Mouse (Mus musculus) spleen, postnatal 14 days (tissue): ENCODE results near the gene Rras.

Source experiments
- DNase-seq, 2 experiments: peaks; one replicate each; pipeline ENCODE4 v3.0.0; 2021 to 2022; ENCODE audit warnings: low spot score in 2 of 2

The Rras gene

DNA sequence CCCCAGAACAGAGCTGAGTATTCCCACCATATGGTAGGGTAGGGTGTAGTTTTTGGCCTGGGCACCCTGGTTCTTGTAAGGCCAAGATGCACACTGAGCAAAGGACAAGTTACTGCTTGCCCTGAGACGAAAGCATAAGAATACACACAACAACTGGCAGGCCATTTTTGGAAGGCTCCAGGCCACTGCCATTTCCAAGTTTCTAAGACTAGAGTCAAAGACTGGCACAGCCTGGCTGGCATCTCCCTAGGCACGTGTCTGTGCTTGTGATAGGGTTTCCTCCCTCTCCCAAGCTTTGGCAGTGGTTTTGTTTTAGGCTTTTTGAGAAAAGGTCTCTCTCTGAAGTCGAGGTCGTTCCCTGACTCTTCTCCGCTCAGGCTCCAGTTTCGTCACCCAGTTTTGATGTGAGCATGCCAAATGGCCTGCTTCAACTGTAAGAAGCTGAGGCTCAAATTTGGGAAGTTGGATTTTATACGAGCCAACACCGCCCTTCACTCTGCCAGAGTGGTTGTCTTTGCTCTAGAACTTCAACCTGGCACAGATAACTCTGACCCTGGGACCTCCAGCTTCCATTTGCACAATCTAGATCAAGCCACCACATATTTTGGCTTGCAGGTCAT is 8.0 kb downstream of the Rras start:
- no peak for DNase-seq

DNA sequence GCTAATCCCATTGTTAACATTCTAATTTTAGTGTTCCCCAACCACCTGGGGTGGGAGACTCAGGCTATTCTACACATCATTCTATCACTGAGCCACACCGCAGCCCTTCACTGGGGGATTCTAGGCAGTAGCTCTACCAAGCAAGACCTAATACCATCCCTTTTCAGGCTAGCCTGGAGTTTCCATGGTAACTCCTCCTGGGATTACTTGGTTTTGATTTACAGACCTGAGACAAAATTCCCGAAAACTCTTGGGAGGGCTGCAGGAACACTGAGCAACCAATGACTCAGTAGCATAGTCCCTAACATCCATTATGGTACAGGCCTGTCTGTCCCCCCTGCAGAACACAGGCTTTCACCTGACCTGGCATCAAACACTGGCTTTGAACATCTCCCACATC is 8.5 kb downstream of the Rras start:
- DNase-seq, result no peak

DNA sequence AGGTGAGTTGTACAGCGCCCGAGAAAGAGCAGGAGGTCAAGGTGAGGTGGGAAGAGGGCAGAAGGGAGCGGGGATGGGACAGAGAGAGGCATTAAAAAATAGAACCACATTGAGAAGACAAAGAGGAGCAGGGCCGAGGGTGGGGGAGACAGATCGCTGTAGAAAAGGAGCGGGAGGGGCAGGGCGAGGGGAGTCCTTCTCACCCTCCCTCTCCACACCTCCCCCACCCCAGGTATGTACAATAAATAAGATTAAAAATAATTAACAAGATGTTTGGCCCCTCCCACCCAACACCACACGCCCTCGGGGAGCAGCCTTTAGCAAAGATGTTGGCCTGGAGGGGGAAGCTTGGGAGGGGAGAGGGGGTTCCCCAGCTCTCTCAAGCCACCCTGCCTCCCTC is 10.0 kb downstream of the Rras start:
- no peak for DNase-seq

DNA sequence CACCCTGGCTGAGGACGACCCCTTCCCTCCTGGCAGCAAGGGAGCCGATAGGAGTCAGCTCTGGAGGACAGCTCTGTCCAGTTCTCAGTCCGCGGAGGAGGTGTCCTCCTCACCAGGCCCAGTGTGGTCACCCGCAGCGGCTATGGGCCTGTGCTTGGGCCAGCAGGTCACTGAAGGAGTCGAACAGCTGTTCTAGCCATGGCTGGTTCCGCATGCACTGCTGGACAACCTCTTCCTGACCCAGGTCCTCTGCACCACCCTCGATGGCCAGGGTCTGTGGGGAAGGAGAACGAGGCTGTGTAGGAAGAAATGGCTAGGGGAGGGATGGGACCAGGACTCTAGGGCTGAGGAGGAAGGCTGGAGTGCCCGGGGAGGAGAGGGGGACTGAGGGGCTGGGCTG is 10.6 kb downstream of the Rras start:
- no peak for DNase-seq

DNA sequence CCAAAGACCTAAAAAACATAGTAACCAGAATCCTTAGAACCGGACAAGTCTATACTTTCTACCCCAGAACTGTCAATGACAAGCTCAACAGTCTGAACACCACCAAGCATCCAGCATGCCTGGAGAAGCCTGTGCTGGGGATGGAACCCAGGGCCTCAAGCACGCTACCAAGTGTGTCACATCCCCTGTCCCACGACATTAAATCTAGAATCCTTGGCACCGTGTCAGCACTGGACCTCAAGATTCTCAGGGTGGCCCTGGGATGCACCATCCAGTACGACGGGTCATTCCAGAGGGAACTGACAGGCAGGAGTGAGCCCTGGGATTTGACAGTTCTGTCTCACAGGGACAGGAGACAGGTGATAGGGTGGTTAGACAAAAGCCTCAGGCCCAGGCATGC is 12.2 kb downstream of the Rras start:
- DNase-seq, result no peak

DNA sequence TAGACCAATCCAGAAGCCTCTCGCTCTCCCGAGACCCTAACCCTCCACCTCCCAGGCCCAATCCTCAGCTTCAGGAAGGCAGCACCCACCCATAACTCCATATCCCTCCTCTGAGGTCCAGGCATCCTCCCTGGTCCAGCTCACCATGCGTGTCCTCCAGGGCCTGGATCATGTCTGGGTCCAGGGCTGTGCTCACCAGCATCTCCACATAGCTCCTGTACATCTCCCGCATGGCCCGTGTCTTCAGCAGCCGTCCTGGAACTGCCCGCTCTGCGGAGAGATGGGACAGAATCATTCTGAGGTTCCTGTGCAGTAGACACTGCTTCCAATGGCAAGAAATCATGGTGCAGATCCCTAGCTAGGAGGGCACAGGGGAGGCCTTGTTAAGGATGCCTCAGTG is 13.1 kb downstream of the Rras start:
- DNase-seq, result no peak

DNA sequence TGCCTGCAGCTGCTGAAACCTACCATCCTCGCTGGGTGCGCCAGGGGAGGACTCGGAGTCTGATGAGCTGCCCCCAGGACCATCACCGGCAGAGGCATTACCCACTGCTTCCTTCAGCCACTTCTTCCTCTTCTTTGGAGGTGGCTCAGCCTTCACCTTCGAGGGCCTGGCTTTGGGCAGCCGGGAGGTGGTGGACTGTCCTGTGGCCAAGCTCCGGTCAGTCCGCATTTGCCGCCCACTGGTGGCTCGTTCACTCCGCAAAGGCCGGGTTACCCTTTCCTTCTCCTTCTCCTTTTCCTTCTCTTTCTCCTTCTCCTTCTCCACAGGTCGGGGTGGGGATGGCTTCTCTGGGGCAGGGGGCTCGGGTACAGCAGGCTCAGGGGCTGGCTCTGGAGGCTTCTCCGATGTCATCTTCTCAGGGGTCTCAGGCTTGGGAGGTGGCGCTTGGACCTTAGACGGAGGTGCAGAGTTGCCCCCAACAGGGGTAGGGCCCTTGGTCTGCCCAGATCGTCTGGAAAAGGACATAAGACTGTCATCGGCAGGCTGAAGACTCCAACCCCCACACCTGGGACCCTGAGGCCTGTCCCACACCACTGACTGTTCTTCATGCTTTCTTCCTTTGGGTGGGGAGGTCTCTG is 16.1 kb downstream of the Rras start:
- no peak for DNase-seq

DNA sequence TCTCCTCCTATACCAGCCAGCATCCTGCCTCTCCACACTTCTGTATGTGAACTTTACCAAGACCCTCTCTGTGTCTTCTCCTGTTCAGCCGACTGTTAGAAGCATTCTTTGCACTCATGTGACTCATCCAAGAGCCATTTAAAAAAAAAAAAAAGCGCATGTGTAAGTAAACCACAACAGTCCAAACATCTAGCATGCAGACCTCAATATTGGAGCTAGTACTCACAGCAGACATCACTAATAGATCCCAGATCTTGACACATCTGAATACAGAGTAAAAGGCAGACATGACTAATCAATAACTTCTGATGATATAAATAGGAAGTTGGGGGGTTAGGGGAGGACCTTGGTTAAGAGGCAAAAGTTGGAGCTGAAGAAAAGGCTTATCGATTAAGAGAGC is 17.9 kb downstream of the Rras start:
- no peak for DNase-seq

DNA sequence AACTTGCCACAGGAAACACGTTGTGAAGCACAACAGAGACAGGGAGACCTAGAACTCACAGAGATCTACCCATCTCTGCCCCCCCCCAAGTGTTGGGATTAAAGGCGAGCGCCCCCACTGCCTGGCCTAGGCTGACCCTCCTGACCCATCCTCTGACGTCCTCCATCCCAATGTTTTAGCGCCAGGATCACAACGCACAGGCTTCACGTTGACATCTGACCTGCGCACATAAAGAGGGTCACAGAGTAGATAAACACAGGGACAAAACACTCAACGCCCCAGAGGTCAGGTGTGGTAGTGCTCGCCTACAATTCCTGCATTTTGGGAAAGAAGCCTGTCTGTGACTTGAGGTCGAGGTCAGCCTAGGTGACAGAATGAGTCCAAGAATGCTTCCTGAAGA is 18.9 kb downstream of the Rras start:
- no peak for DNase-seq

DNA sequence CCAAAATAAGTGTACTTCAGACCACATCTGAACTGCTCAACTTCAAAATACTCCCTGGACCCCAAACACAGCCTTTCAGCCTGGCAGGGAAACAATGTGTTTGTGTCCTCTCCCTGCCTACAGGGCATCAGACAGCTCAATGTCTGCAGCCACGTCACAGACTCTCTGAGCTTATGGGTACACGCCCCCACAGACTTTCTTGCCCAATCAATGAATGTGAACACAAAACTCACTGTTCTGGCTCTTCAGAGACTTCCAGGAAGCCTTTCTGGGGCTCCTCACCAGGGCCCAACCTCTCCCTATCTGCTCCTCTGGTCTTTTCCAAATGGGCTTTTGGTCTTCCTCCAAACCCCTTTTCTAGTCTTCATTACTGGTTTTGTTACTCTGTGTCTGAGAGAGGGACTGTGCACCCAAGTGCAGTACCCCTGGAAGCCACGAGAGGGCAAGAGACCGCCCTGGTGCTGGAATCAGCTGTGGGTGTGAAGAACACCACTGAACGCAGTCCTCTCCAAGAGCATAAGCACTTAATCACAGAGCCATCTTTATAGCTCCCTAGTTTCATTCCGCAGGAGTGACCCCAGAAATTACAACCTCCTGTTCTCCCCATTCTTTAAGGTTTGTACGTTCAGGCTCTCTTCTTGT is 20.1 kb downstream of the Rras start:
- DNase-seq, result peak; percentile 59 to 75

DNA sequence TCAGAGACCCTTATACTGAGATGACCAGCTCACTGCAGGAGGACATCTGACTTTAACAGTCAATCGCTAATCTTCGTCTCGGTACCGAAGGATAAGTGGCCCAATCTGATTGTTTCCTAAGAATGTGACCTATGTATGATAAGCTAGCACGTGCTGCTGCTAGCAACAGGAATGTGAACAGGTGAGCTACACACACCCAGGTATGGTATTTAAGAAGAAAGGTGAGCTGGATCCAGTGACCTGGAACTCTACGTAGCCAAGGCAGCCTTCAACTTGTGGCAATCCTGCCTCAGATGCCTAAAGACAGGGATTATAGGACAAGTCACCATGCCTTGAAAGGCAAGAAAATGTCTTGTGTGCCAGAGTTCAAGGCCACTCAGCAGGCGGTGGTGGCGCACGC is 20.6 kb downstream of the Rras start:
- DNase-seq, result no peak

DNA sequence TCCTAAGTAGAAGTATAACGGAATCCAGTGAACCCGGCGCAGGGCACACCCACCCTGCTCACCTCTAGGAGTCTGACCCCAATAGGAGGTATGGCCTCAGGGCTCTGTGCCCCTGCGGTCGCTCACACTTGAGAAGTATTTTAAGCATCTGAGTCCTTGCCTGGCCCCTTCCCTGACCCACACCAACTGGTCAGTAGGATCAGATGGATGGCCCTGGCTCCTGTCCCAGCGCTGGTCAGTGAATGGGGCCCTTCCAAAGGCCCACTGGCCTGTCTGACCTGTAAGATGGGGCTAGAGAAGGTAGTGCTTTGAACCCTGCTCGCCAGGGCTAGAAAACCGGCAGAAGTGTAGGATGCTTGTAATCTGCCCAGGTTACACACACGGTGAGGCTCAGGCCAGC is 23.1 kb downstream of the Rras start:
- no peak for DNase-seq

DNA sequence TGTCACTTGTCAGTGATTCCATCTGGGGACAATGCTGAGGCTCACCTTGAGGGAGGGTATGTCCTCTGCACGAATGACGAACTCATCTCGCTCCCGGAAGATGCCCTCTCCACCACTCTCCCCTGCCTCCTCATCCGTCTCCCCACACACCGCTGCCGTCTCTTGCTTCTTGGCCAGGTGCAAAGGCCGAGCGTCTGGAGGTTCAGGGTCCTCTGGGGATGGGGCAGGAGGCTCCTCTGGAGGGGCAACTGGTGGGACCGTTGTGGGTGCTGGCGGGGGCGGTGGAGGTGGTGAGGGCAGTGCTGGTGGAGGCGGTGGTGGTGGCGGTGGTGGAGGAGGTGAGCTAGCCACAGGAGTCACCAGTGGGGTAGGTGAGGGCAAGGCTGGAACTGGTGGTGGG is 25.5 kb downstream of the Rras start:
- DNase-seq, result no peak

DNA sequence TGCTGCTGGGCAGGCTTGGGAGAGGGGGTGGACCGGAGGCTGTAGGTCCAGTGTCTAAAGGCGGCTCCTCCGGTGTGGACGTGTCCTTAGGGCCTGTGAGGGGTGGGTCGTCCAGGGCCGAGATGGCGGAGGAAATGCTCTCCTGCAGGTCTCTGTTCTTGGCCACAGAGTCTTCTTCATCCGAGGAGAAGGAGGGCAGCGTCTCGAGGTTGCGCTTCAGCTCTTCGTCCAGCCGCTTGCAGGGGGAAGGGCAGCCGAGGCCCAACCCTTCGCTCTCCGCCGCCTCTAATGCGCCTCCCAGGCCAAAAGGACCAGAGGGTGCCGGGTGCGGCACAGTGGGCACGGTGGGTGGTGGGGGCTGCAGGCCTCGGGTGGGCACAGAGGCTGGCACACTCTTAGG is 28.0 kb downstream of the Rras start:
- DNase-seq, result no peak

DNA sequence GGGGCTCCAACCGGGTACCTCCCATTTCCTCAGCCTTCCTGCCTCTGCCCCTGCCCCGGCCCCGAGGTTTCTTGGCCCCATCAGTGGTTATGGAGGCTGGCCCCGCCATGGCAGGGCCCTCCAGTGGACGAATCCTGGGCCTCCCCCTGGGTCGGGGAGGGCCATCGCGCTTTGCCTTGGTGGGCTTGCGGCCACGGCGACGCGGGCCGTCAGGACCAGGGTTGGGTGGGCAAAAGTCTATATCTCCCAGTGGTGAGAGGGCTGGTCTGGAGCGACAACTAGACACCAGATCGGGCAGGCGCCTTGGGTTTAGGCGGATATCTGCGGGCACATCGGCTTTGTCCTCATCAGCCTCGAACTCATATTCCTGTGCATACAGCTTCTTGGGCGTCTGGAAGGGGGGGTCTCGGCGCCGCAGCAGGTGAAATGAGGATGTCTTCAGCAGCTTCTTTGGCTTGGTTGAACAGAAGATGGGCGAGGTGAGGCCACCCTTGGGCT is 29.1 kb downstream of the Rras start:
- DNase-seq, result no peak

DNA sequence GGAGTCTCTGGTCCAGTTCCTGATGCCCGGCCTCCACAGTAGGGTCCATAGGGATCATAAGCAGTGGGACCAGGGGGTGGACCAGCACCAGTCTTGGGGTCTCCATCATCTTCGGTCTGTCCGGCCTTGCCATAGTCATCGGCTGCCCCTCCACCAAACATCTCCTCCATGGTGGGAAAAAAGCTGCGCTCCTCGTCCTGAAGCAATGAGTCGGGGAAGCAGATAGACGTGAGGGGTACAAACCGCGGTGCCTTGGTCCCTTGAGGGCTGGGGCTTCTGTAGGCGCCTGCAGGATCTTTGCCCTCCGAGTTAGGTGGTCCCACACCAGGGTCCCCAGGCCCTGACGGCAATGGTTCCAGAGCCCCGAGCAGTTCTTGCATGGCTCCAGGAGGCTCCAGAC is 29.7 kb downstream of the Rras start:
- DNase-seq, result no peak

DNA sequence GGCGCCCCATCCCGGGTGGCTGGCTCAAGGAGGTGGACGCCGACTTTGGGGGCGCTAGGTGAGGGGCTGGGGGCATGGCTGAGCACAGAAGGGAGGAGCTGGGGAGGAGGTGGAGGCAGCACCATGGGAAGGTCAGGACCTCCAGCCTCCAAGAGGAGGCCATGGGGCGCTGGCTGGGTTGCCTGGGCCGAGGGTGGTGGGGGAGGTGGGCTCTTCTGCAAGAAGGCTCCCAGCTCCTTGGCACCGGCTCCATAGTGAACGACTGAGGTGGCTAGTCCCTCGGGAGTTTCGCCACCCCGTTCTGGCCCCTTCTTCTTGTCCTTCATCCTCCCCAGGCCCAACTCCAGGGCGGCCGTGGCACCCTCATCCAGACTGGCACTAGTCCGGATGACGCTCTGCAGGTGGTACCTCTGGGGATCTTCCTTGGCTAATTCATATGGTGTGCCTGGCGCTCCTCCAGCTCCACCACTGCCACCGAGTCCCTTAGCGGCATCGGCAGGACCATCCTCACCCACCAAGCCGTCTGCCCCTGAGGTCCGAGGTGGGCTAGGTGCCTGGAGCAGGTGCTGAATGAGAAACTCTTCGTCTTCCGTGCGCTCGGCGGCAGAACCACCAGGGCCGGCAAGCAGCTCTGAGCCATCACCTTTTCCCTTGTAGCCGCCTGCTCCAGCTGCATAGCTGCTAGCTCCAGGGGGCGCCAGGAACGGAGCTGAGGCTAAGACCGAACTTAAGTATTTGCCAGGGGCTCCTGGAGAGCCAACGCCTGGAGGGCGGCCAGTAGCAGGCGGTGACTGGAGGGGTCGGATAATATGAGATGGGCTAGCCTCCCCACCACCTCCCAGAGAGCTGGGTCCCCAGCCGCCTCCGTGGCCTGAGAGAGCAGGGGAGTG is 30.5 kb downstream of the Rras start:
- DNase-seq, result no peak

DNA sequence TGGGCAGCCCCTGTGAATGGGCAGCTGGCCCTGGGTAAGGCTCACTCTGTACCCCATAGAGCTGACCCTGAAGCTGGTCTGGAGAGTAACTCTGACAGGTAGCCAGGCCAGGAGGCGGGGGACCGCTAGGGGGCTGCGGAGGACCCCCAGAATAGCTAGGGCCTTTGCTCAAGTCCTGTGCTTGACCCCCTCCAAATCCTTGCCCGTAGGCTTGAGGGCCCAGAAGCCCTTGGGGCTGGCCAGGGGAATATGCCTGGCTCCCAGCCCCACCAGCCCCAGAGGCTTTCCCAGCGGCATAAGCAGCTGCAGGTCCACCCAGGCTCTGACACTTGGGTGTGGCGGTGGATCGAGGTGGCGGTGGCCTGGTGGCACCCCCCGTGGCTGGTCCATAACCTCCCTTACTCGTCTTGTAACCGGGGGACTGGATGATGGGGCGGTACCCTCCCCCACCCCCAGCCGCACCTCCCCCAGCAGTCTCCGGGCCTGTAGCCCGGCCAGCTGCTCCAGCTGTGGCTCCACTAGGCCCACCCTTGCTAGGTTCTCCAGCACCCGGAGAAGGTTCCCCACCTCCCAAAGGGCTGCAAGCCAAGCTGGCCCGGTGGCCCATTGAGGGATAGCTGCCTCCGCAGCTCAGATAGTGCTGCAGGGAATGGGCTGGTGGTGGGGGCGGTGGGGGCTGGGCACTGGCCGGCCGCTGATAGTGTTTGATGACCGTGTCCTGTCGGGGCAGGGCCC is 31.3 kb downstream of the Rras start:
- DNase-seq, result no peak

DNA sequence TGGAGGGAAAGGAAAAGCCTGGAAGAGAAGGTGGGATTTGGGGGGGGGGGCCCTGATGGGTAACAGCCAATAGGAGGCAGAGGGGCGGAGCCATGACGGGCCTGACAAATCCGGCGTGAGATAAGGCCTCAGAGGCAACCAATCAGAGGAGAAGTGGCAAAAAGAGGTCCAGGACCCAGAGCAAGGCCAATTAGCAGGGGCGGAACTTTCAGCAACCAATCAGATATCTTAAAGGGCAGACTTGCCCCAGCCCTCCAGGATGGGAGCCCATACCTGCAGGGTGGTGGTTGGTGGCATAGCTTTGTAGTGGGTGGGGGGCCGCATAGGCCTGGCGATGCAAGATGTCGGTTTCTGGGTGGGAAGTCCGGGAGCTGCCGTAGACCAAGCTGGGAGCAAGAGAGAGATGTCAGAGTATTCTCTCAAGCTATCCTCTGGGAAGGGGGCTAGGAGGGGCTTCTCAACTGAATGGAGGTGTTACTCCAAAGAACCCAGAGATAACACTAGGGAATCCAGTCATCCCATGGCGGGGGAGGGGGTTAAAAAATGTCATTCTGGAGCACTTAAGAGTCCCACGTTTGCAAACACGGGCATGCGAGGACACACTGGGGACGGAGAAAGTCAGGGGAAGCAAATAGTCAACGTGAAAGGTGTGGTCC is 33.3 kb downstream of the Rras start:
- peak in 1 of 2 experiments; percentile 36 for DNase-seq

DNA sequence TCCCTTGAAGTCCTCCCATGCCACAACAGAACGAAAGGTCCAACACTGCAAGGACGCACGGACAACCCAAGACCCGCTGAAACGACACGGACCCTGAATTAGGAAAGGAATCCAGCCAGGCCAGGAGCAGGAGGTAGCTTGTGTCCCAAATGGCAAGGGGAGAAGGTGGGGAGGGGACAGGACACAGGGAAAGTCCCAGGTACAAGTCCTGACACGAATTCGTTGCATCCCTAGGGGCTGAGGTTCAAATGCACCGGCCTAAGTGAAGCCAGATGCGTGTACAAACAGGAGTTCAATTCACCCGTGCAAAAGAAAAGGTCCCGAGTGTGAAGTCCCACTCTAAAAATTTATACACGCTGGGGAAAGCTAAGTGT is 33.8 kb downstream of the Rras start:
- DNase-seq, result no peak

DNA sequence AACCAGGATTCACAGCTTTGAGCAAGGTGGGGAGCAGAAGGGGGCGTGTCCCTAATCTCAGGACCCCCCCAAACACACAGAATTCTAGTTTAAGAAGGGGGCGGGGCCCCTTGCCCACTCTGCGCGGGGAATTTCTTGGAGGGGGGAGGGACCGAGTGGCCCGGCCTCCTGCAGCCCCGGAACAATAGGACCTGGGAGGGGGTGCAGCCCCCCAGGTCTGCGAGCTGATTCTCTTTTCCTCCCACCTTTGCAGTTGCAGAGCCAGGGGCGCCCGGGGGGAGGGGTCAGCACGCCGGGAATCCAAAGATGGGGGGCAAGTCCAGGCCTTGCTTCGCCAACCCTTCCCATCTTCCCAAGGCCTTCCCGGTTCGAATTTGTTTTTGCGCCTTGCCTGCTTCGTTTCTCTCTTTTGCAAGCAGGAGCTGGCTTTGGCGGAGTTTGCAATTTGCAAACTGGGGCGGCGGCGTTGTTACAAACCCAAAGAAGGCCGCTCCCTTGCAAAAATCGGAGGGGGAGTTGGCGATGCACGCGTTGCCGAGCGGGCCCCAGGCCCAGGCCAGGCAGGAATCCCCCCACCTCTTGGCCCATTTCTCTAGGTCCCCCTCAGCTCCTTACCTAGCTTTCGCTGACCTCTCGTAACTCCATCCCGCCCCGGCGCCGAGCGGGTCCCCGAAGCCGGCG is 34.6 kb downstream of the Rras start:
- DNase-seq, result no peak
